Mouse (Mus musculus) embryonic facial prominence, embryonic 15.5 days (tissue): ENCODE data around the gene 4933425L06Rik. TPM values are rescaled to one million over a fixed set of nuclear protein-coding genes. Genes with fewer than 3 reads are reported as not detected.

Experiments used
- ATAC-seq: fragments of 200-750 bp; cut with Nextera tagmentation; 2 replicates; pipeline ENCODE4 v1.8.0; 2017; ENCODE audit warnings: low read depth, moderate TSS enrichment; ENCODE audit not compliant: insufficient number of reproducible peaks, low FRiP score, low TSS enrichment
- H3K27ac ChIP-seq: fragments of 300-500 bp; sonication (generic); replicated peaks from 2 replicates; pipeline ENCODE4 v1.5.1; 2015; ENCODE audit warnings: mild to moderate bottlenecking, inconsistent platforms
- H3K27me3 ChIP-seq: fragments of 300-500 bp; sonication (generic); 2 replicates; pipeline ENCODE4 v1.6.1; 2015; ENCODE audit warnings: inconsistent platforms
- H3K36me3 ChIP-seq: fragments of 300-500 bp; sonication (generic); 2 replicates; pipeline ENCODE4 v1.6.1; 2015; ENCODE audit warnings: mild to moderate bottlenecking, inconsistent platforms
- H3K4me1 ChIP-seq: fragments of 300-500 bp; sonication (generic); 2 replicates; pipeline ENCODE4 v1.6.1; 2015; ENCODE audit warnings: inconsistent platforms
- H3K4me2 ChIP-seq: fragments of 300-500 bp; sonication (generic); replicated peaks from 2 replicates; pipeline ENCODE4 v1.6.1; 2015; ENCODE audit warnings: mild to moderate bottlenecking, inconsistent platforms
- H3K4me3 ChIP-seq: fragments of 300-500 bp; sonication (generic); replicated peaks from 2 replicates; pipeline ENCODE4 v1.5.1; 2015; ENCODE audit warnings: mild to moderate bottlenecking, inconsistent platforms
- H3K9ac ChIP-seq: fragments of 300-500 bp; sonication (generic); 2 replicates; pipeline ENCODE4 v1.6.1; 2015; ENCODE audit warnings: inconsistent platforms
- H3K9me3 ChIP-seq: fragments of 300-500 bp; sonication (generic); replicated peaks from 2 replicates; pipeline ENCODE4 v1.6.1; 2016; ENCODE audit warnings: inconsistent platforms
- WGBS: fragments of 180-500 bp; shearing (Covaris S2); methylation state at CpG from one replicate; pipeline ENCODE4 v1.1.7; 2015; 5-methylcytosine and 5-hydroxymethylcytosine counted together
- polyA plus RNA-seq: library from polyadenylated mRNA; unstranded; fragments of >200 nt; fragmentation: Nextera tagmentation; extraction: Ambion mirVana; gene quantifications from 2 replicates; pipeline ENCODE4 v1.2.1, GENCODE M21; 2015

4933425L06Rik gene
- polyA plus RNA-seq, 1 experiment from 2014 or later, result not detected

GRCm38 (mm10) chr13:105066119-105066518 lies 15.8 kb upstream of the 4933425L06Rik start:
- ATAC-seq, result no peak
- Histone ChIP-seq H3K4me2 (no peak overlapping the region), H3K4me3 (no peak overlapping the region), H3K4me1 (no peaks in the 10 kb centered on the region), H3K9ac (no peak overlapping the region), H3K36me3 (no peaks in the 10 kb centered on the region), H3K27ac (no peak overlapping the region), H3K9me3 (no peaks in the 10 kb centered on the region), H3K27me3 (no peaks in the 10 kb centered on the region)

- Histone ChIP-seq H3K9ac (no peak overlapping the region), H3K4me3 (no peak overlapping the region), H3K36me3 (no peaks in the 10 kb centered on the region), H3K4me2 (no peak overlapping the region), H3K27ac (no peak overlapping the region), H3K27me3 (no peaks in the 10 kb centered on the region), H3K4me1 (no peaks in the 10 kb centered on the region), H3K9me3 (no peaks in the 10 kb centered on the region)
- no peak for ATAC-seq
- 66% methylated on average over 6 of the region's 7 CpGs for WGBS
These were observed 14.8 kb upstream of the 4933425L06Rik start for GRCm38 (mm10) chr13:105066890-105067845.

- Histone ChIP-seq H3K4me1 (no peaks in the 10 kb centered on the region), H3K36me3 (no peaks in the 10 kb centered on the region), H3K27me3 (no peaks in the 10 kb centered on the region), H3K9ac (no peak overlapping the region), H3K4me3 (no peak overlapping the region), H3K9me3 (no peaks in the 10 kb centered on the region), H3K4me2 (no peak overlapping the region), H3K27ac (no peak overlapping the region)
- WGBS, result 77% methylated on average over 3 of the region's 3 CpGs
- ATAC-seq, result no peak
These were observed 7.4 kb downstream of the 4933425L06Rik start for GRCm38 (mm10) chr13:105089276-105089675.

GRCm38 (mm10) chr13:105096316-105096715 lies 14.4 kb downstream of the 4933425L06Rik start:
- no peak overlapping the region for H3K4me3 ChIP-seq
- H3K4me2 ChIP-seq, result no peak overlapping the region
- no peaks in the 10 kb centered on the region for H3K27me3 ChIP-seq
- H3K4me1 ChIP-seq, result no peaks in the 10 kb centered on the region
- no peaks in the 10 kb centered on the region for H3K9me3 ChIP-seq
- no peak overlapping the region for H3K9ac ChIP-seq
- WGBS, result 86% methylated on average over 2 of the region's 2 CpGs
- H3K27ac ChIP-seq, result no peak overlapping the region
- ATAC-seq, result no peak
- no peaks in the 10 kb centered on the region for H3K36me3 ChIP-seq

- Histone ChIP-seq H3K27ac (no peak overlapping the region), H3K36me3 (no peaks in the 10 kb centered on the region), H3K9ac (no peak overlapping the region), H3K27me3 (no peaks in the 10 kb centered on the region), H3K4me2 (no peak overlapping the region), H3K9me3 (no peaks in the 10 kb centered on the region), H3K4me3 (no peak overlapping the region), H3K4me1 (no peaks in the 10 kb centered on the region)
- ATAC-seq, result no peak
- 90% methylated on average over 4 of the region's 4 CpGs for WGBS
These were observed 18.8 kb downstream of the 4933425L06Rik start for GRCm38 (mm10) chr13:105100705-105101104.

GRCm38 (mm10) chr13:105104385-105104784 lies 22.5 kb downstream of the 4933425L06Rik start:
- H3K4me3 ChIP-seq, result no peak overlapping the region
- no peaks in the 10 kb centered on the region for H3K9me3 ChIP-seq
- WGBS, result 78% methylated on average over 2 of the region's 2 CpGs
- H3K27me3 ChIP-seq, result no peaks in the 10 kb centered on the region
- no peak overlapping the region for H3K4me2 ChIP-seq
- H3K27ac ChIP-seq, result no peak overlapping the region
- H3K4me1 ChIP-seq, result no peaks in the 10 kb centered on the region
- no peak overlapping the region for H3K9ac ChIP-seq
- H3K36me3 ChIP-seq, result no peaks in the 10 kb centered on the region
- no peak for ATAC-seq

- Histone ChIP-seq H3K27me3 (no peaks in the 10 kb centered on the region), H3K36me3 (no peaks in the 10 kb centered on the region), H3K9me3 (no peaks in the 10 kb centered on the region), H3K9ac (no peak overlapping the region), H3K4me2 (no peak overlapping the region), H3K4me3 (no peak overlapping the region), H3K4me1 (no peaks in the 10 kb centered on the region), H3K27ac (no peak overlapping the region)
- 81% methylated on average over 6 of the region's 6 CpGs for WGBS
- no peak for ATAC-seq
These were observed 29.7 kb downstream of the 4933425L06Rik start for GRCm38 (mm10) chr13:105111599-105111998.

GRCm38 (mm10) chr13:105121617-105122016 lies 39.7 kb downstream of the 4933425L06Rik start:
- no peaks in the 10 kb centered on the region for H3K27me3 ChIP-seq
- no peak overlapping the region for H3K27ac ChIP-seq
- no peak for ATAC-seq
- no peaks in the 10 kb centered on the region for H3K36me3 ChIP-seq
- H3K4me1 ChIP-seq, result no peaks in the 10 kb centered on the region
- H3K9me3 ChIP-seq, result no peaks in the 10 kb centered on the region
- no peak overlapping the region for H3K4me2 ChIP-seq
- no peak overlapping the region for H3K4me3 ChIP-seq
- H3K9ac ChIP-seq, result no peak overlapping the region

- Histone ChIP-seq H3K27me3 (no peaks in the 10 kb centered on the region), H3K9me3 (no peaks in the 10 kb centered on the region), H3K27ac (no peak overlapping the region), H3K4me3 (no peak overlapping the region), H3K4me1 (no peaks in the 10 kb centered on the region), H3K36me3 (no peaks in the 10 kb centered on the region), H3K9ac (no peak overlapping the region), H3K4me2 (no peak overlapping the region)
- 82% methylated on average over 3 of the region's 3 CpGs for WGBS
- no peak for ATAC-seq
These were observed 40.2 kb downstream of the 4933425L06Rik start for GRCm38 (mm10) chr13:105122092-105122491.

GRCm38 (mm10) chr13:105130080-105130479 lies 48.2 kb downstream of the 4933425L06Rik start:
- no peak overlapping the region for H3K4me2 ChIP-seq
- no peak overlapping the region for H3K4me3 ChIP-seq
- H3K9me3 ChIP-seq, result no peaks in the 10 kb centered on the region
- H3K9ac ChIP-seq, result no peak overlapping the region
- 68% methylated on average over 6 of the region's 6 CpGs for WGBS
- H3K4me1 ChIP-seq, result no peaks in the 10 kb centered on the region
- H3K27me3 ChIP-seq, result no peaks in the 10 kb centered on the region
- no peak for ATAC-seq
- H3K36me3 ChIP-seq, result no peaks in the 10 kb centered on the region
- H3K27ac ChIP-seq, result no peak overlapping the region

GRCm38 (mm10) chr13:105132370-105132769 lies 50.4 kb downstream of the 4933425L06Rik start:
- 69% methylated on average over 6 of the region's 6 CpGs for WGBS
- H3K27ac ChIP-seq, result no peak overlapping the region
- H3K4me2 ChIP-seq, result no peak overlapping the region
- H3K36me3 ChIP-seq, result no peaks in the 10 kb centered on the region
- no peaks in the 10 kb centered on the region for H3K9me3 ChIP-seq
- no peaks in the 10 kb centered on the region for H3K27me3 ChIP-seq
- no peaks in the 10 kb centered on the region for H3K4me1 ChIP-seq
- no peak overlapping the region for H3K9ac ChIP-seq
- ATAC-seq, result no peak
- H3K4me3 ChIP-seq, result no peak overlapping the region

- Histone ChIP-seq H3K9ac (no peak overlapping the region), H3K9me3 (no peaks in the 10 kb centered on the region), H3K4me1 (no peaks in the 10 kb centered on the region), H3K27ac (no peak overlapping the region), H3K36me3 (no peaks in the 10 kb centered on the region), H3K27me3 (no peaks in the 10 kb centered on the region), H3K4me2 (no peak overlapping the region), H3K4me3 (no peak overlapping the region)
- ATAC-seq, result no peak
- 71% methylated on average over 2 of the region's 2 CpGs for WGBS
These were observed 50.9 kb downstream of the 4933425L06Rik start for GRCm38 (mm10) chr13:105132776-105133175.
